Mouse (Mus musculus): ENCODE measurements around the gene Gpr83.

DNA sequence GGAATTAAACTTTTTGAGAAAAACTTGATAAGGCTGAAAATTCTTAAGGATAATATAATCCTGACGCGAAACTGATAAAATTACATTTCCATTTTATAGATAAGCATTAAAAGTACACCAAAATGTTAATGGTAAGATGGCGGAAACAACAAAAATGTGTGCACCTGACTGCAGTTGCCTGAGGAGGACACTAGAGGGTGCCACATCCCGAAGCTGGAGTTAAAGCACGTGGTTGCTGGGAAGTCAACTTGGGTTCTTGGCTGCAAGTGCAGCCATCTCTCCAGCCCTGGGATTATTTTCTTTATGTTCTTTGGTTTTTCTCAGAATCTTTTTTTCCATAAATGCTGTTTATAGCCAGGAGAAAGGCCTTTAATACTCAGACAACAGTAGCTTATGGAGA is 13.6 kb upstream of the Gpr83 start:
- TF ChIP-seq CTCF (IDR thresholded peaks at IDR 0.05; ENCODE audit: borderline replicate concordance, insufficient read depth, low read length), result peak; percentile 34; the same call in 1 of the 2 replicates
- TF ChIP-seq POLR2A (IDR thresholded peaks at IDR 0.05; ENCODE audit: low read depth, low read length), result no peak
